Mouse (Mus musculus): ENCODE results near the gene Hsd17b13. TPM values are rescaled to one million over a fixed set of nuclear protein-coding genes. Genes with fewer than 3 reads are reported as not detected.
A peak's percentile ranks its signal among the peaks of the same experiment; 100 is the strongest.

Hsd17b13 gene
- polyA plus RNA-seq, 1 experiment from 2014 or later = not detected

- 0 out of 2 replicates have a peak, but pooled peaks have one; percentile 28 for ATAC-seq (ENCODE audit: low read depth)
- no peak overlapping the region for H3K9ac ChIP-seq (replicated peaks; ENCODE audit: low read depth, low read length)
- 66% methylated on average over 3 of the region's 3 CpGs for WGBS
- H3K4me3 ChIP-seq (ENCODE audit: low read depth, low read length) = no peak overlapping the region
- no peaks in the 10 kb centered on the region for H3K9me3 ChIP-seq (ENCODE audit: control insufficient read depth, low read length)
- H3K4me1 ChIP-seq (ENCODE audit: control insufficient read depth, insufficient read depth, low read length) = no peaks in the 10 kb centered on the region
- no peaks in the 10 kb centered on the region for H3K27me3 ChIP-seq (ENCODE audit: control insufficient read depth, insufficient read depth, low read length)
- no peak overlapping the region for H3K27ac ChIP-seq (ENCODE audit: low read depth, low read length)
- no peaks in the 10 kb centered on the region for H3K36me3 ChIP-seq (ENCODE audit: control insufficient read depth, insufficient read depth, low read length)
- H3K4me2 ChIP-seq (ENCODE audit: low read depth, low read length) = no peak overlapping the region
Observed at GRCm38 (mm10) chr5:103995181-103995580, 18.0 kb upstream of the Hsd17b13 start.

- no peak overlapping the region for H3K4me2 ChIP-seq (ENCODE audit: low read depth, low read length)
- H3K9me3 ChIP-seq (ENCODE audit: control insufficient read depth, low read length) = no peaks in the 10 kb centered on the region
- 89% methylated on average over 4 of the region's 4 CpGs for WGBS
- no peak overlapping the region for H3K4me3 ChIP-seq (ENCODE audit: low read depth, low read length)
- no peak overlapping the region for H3K27ac ChIP-seq (ENCODE audit: low read depth, low read length)
- H3K4me1 ChIP-seq (ENCODE audit: control insufficient read depth, insufficient read depth, low read length) = no peaks in the 10 kb centered on the region
- no peaks in the 10 kb centered on the region for H3K36me3 ChIP-seq (ENCODE audit: control insufficient read depth, insufficient read depth, low read length)
- ATAC-seq (ENCODE audit: low read depth) = no peak
- H3K9ac ChIP-seq (replicated peaks; ENCODE audit: low read depth, low read length) = no peak overlapping the region
- no peaks in the 10 kb centered on the region for H3K27me3 ChIP-seq (ENCODE audit: control insufficient read depth, insufficient read depth, low read length)
Observed at GRCm38 (mm10) chr5:103994669-103995068, 17.5 kb upstream of the Hsd17b13 start.

- Histone ChIP-seq H3K4me3 (ENCODE audit: low read depth, low read length) (no peak overlapping the region), H3K27me3 (ENCODE audit: control insufficient read depth, insufficient read depth, low read length) (no peaks in the 10 kb centered on the region), H3K36me3 (ENCODE audit: control insufficient read depth, insufficient read depth, low read length) (no peaks in the 10 kb centered on the region), H3K27ac (ENCODE audit: low read depth, low read length) (no peak overlapping the region), H3K9me3 (ENCODE audit: control insufficient read depth, low read length) (no peaks in the 10 kb centered on the region), H3K4me1 (ENCODE audit: control insufficient read depth, insufficient read depth, low read length) (no peaks in the 10 kb centered on the region), H3K4me2 (ENCODE audit: low read depth, low read length) (no peak overlapping the region), H3K9ac (replicated peaks; ENCODE audit: low read depth, low read length) (no peak overlapping the region)
- 75% methylated on average over 1 of the region's 1 CpGs for WGBS
- no peak for ATAC-seq (ENCODE audit: low read depth)
Observed at GRCm38 (mm10) chr5:103993601-103994000, 16.4 kb upstream of the Hsd17b13 start.

GRCm38 (mm10) chr5:103992831-103993230, 15.6 kb upstream of the Hsd17b13 start:
- no peak for ATAC-seq (ENCODE audit: low read depth)
- H3K9me3 ChIP-seq (ENCODE audit: control insufficient read depth, low read length) = no peaks in the 10 kb centered on the region
- H3K9ac ChIP-seq (replicated peaks; ENCODE audit: low read depth, low read length) = no peak overlapping the region
- 90% methylated on average over 9 of the region's 9 CpGs for WGBS
- no peak overlapping the region for H3K27ac ChIP-seq (ENCODE audit: low read depth, low read length)
- no peaks in the 10 kb centered on the region for H3K27me3 ChIP-seq (ENCODE audit: control insufficient read depth, insufficient read depth, low read length)
- H3K4me3 ChIP-seq (ENCODE audit: low read depth, low read length) = no peak overlapping the region
- H3K4me2 ChIP-seq (ENCODE audit: low read depth, low read length) = no peak overlapping the region
- H3K36me3 ChIP-seq (ENCODE audit: control insufficient read depth, insufficient read depth, low read length) = no peaks in the 10 kb centered on the region
- no peaks in the 10 kb centered on the region for H3K4me1 ChIP-seq (ENCODE audit: control insufficient read depth, insufficient read depth, low read length)

- H3K9me3 ChIP-seq (ENCODE audit: control insufficient read depth, low read length) = no peaks in the 10 kb centered on the region
- no peak overlapping the region for H3K27ac ChIP-seq (ENCODE audit: low read depth, low read length)
- no peak for ATAC-seq (ENCODE audit: low read depth)
- no peaks in the 10 kb centered on the region for H3K27me3 ChIP-seq (ENCODE audit: control insufficient read depth, insufficient read depth, low read length)
- 89% methylated on average over 9 of the region's 9 CpGs for WGBS
- H3K4me1 ChIP-seq (ENCODE audit: control insufficient read depth, insufficient read depth, low read length) = no peaks in the 10 kb centered on the region
- H3K4me3 ChIP-seq (ENCODE audit: low read depth, low read length) = no peak overlapping the region
- no peak overlapping the region for H3K4me2 ChIP-seq (ENCODE audit: low read depth, low read length)
- H3K36me3 ChIP-seq (ENCODE audit: control insufficient read depth, insufficient read depth, low read length) = no peaks in the 10 kb centered on the region
- no peak overlapping the region for H3K9ac ChIP-seq (replicated peaks; ENCODE audit: low read depth, low read length)
Observed at GRCm38 (mm10) chr5:103980705-103981560, 3.7 kb upstream of the Hsd17b13 start.

- H3K4me2 ChIP-seq (ENCODE audit: low read depth, low read length) = no peak overlapping the region
- H3K36me3 ChIP-seq (ENCODE audit: control insufficient read depth, insufficient read depth, low read length) = no peaks in the 10 kb centered on the region
- WGBS = 93% methylated on average over 7 of the region's 7 CpGs
- no peaks in the 10 kb centered on the region for H3K27me3 ChIP-seq (ENCODE audit: control insufficient read depth, insufficient read depth, low read length)
- no peaks in the 10 kb centered on the region for H3K4me1 ChIP-seq (ENCODE audit: control insufficient read depth, insufficient read depth, low read length)
- no peak overlapping the region for H3K9ac ChIP-seq (replicated peaks; ENCODE audit: low read depth, low read length)
- no peak overlapping the region for H3K27ac ChIP-seq (ENCODE audit: low read depth, low read length)
- no peaks in the 10 kb centered on the region for H3K9me3 ChIP-seq (ENCODE audit: control insufficient read depth, low read length)
- ATAC-seq (ENCODE audit: low read depth) = no peak
- H3K4me3 ChIP-seq (ENCODE audit: low read depth, low read length) = no peak overlapping the region
Observed at GRCm38 (mm10) chr5:103977907-103978570, 829 bp upstream of the Hsd17b13 start.

GRCm38 (mm10) chr5:103975736-103976135, 1.5 kb downstream of the Hsd17b13 start:
- Histone ChIP-seq H3K9ac (replicated peaks; ENCODE audit: low read depth, low read length) (no peak overlapping the region), H3K27ac (ENCODE audit: low read depth, low read length) (no peak overlapping the region), H3K4me3 (ENCODE audit: low read depth, low read length) (no peak overlapping the region), H3K27me3 (ENCODE audit: control insufficient read depth, insufficient read depth, low read length) (no peaks in the 10 kb centered on the region), H3K36me3 (ENCODE audit: control insufficient read depth, insufficient read depth, low read length) (no peaks in the 10 kb centered on the region), H3K4me1 (ENCODE audit: control insufficient read depth, insufficient read depth, low read length) (no peaks in the 10 kb centered on the region), H3K9me3 (ENCODE audit: control insufficient read depth, low read length) (no peaks in the 10 kb centered on the region), H3K4me2 (ENCODE audit: low read depth, low read length) (no peak overlapping the region)
- WGBS = 87% methylated on average over 7 of the region's 7 CpGs
- ATAC-seq (ENCODE audit: low read depth) = no peak

- no peak overlapping the region for H3K9ac ChIP-seq (replicated peaks; ENCODE audit: low read depth, low read length)
- H3K27ac ChIP-seq (ENCODE audit: low read depth, low read length) = no peak overlapping the region
- WGBS = 84% methylated on average over 13 of the region's 13 CpGs
- H3K9me3 ChIP-seq (ENCODE audit: control insufficient read depth, low read length) = no peaks in the 10 kb centered on the region
- H3K4me1 ChIP-seq (ENCODE audit: control insufficient read depth, insufficient read depth, low read length) = no peaks in the 10 kb centered on the region
- H3K36me3 ChIP-seq (ENCODE audit: control insufficient read depth, insufficient read depth, low read length) = no peaks in the 10 kb centered on the region
- ATAC-seq (ENCODE audit: low read depth) = no peak
- no peaks in the 10 kb centered on the region for H3K27me3 ChIP-seq (ENCODE audit: control insufficient read depth, insufficient read depth, low read length)
- no peak overlapping the region for H3K4me2 ChIP-seq (ENCODE audit: low read depth, low read length)
- no peak overlapping the region for H3K4me3 ChIP-seq (ENCODE audit: low read depth, low read length)
Observed at GRCm38 (mm10) chr5:103972801-103973200, 4.4 kb downstream of the Hsd17b13 start.

- no peak for ATAC-seq (ENCODE audit: low read depth)
- Histone ChIP-seq H3K27ac (ENCODE audit: low read depth, low read length) (no peak overlapping the region), H3K9me3 (ENCODE audit: control insufficient read depth, low read length) (no peaks in the 10 kb centered on the region), H3K36me3 (ENCODE audit: control insufficient read depth, insufficient read depth, low read length) (no peaks in the 10 kb centered on the region), H3K4me1 (ENCODE audit: control insufficient read depth, insufficient read depth, low read length) (no peaks in the 10 kb centered on the region), H3K4me2 (ENCODE audit: low read depth, low read length) (no peak overlapping the region), H3K9ac (replicated peaks; ENCODE audit: low read depth, low read length) (no peak overlapping the region), H3K27me3 (ENCODE audit: control insufficient read depth, insufficient read depth, low read length) (no peaks in the 10 kb centered on the region), H3K4me3 (ENCODE audit: low read depth, low read length) (no peak overlapping the region)
- WGBS = 75% methylated on average over 19 of the region's 19 CpGs
Observed at GRCm38 (mm10) chr5:103972379-103972778, 4.8 kb downstream of the Hsd17b13 start.
